Mouse (Mus musculus) lung, embryonic 14.5 days (tissue): ENCODE measurements around the gene Ano8. TPM values are rescaled to one million over a fixed set of nuclear protein-coding genes. Genes with fewer than 3 reads are reported as not detected.
"Not testable (repeated sequence)": the region's sequence is repeated elsewhere in the genome, so short reads cannot be mapped to it uniquely, and the experiment has no call there.

Experiments
- ATAC-seq: fragments of 200-750 bp; cut with Nextera tagmentation; 2 replicates; pipeline ENCODE4 v1.8.0; 2017; ENCODE audit warnings: mild to moderate bottlenecking, moderate TSS enrichment, moderate library complexity; ENCODE audit not compliant: insufficient read depth
- DNase-seq: peaks from one replicate; pipeline ENCODE4 v3.0.0-alpha.2; 2015
- H3K27ac ChIP-seq: fragments of 300-500 bp; sonication (generic); 2 replicates; pipeline ENCODE4 v1.5.1; 2014; ENCODE audit warnings: low read depth, mild to moderate bottlenecking, moderate library complexity
- H3K27me3 ChIP-seq: fragments of 300-500 bp; sonication (generic); 2 replicates; pipeline ENCODE4 v1.6.1; 2014; ENCODE audit warnings: low read length, control low read depth; ENCODE audit not compliant: insufficient read depth
- H3K36me3 ChIP-seq: fragments of 300-500 bp; sonication (generic); 2 replicates; pipeline ENCODE4 v1.6.1; 2014; ENCODE audit warnings: control low read depth; ENCODE audit not compliant: insufficient read depth
- H3K4me1 ChIP-seq: fragments of 300-500 bp; sonication (generic); 2 replicates; pipeline ENCODE4 v1.6.1; 2014; ENCODE audit warnings: antibody characterized with exemption, control low read depth; ENCODE audit not compliant: insufficient read depth
- H3K4me2 ChIP-seq: fragments of 300-500 bp; sonication (generic); 2 replicates; pipeline ENCODE4 v1.6.1; 2014; ENCODE audit warnings: mild to moderate bottlenecking
- H3K4me3 ChIP-seq: fragments of 300-500 bp; sonication (generic); 2 replicates; pipeline ENCODE4 v1.5.1; 2014; ENCODE audit warnings: low read depth, low read length
- H3K9ac ChIP-seq: fragments of 300-500 bp; sonication (generic); 2 replicates; pipeline ENCODE4 v1.6.1; 2014
- H3K9me3 ChIP-seq: fragments of 300-500 bp; sonication (generic); 2 replicates; pipeline ENCODE4 v1.6.1; 2016; ENCODE audit warnings: low read depth, low read length, control low read depth
- CTCF ChIP-seq: IDR thresholded peaks from 2 replicates; pipeline ENCODE4 v1.5.1; 2016; ENCODE audit warnings: antibody characterized with exemption, low read depth
- WGBS: fragments of 180-500 bp; shearing (Covaris S2); extraction: QIAGEN DNeasy Blood & Tissue Kit; methylation state at CpG from one replicate; pipeline ENCODE4 v1.1.7; 2014; 5-methylcytosine and 5-hydroxymethylcytosine counted together
- polyA plus RNA-seq: library from polyadenylated mRNA; unstranded; fragments of >200 nt; fragmentation: Nextera tagmentation; extraction: Ambion mirVana; gene quantifications from 2 replicates; pipeline ENCODE4 v1.2.1, GENCODE M21; 2014

Ano8 gene
- polyA plus RNA-seq, 1 experiment from 2014 or later, result 3.1 TPM

DNA sequence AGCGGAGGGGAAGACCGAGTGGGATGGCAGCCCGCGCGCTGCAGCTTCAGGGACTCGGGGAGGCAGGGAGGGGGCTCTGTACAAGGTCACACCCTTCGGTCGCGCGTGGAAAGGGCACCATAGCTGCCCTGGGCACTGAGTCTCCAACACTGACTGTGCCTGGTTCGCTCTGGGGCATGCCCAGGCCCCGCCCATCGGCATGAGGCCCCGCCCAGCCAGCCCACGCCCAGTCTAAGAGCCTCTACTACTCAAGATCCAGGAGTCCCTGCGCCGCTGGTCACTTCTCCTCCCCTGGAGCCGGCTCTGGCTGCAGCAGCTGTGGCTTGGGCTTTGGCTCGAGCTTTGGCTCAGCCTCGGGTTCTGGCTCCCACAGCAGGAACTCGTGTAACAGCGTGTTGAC is 28.9 kb downstream of the Ano8 start:
- H3K9ac ChIP-seq, result no peak overlapping the region
- H3K4me3 ChIP-seq, result no peak overlapping the region
- WGBS, result 42% methylated on average over 22 of the region's 22 CpGs
- H3K9me3 ChIP-seq, result no peaks in the 10 kb centered on the region
- H3K4me2 ChIP-seq, result no peak overlapping the region
- TF ChIP-seq CTCF, result no peak
- DNase-seq, result peak; percentile 16
- no peaks in the 10 kb centered on the region for H3K27me3 ChIP-seq
- H3K27ac ChIP-seq, result no peak overlapping the region
- no peaks in the 10 kb centered on the region; the same call in 1 of the 2 replicates for H3K4me1 ChIP-seq
- peaks cover 42% of the 10 kb centered on the region for H3K36me3 ChIP-seq
- ATAC-seq, result peak; percentile 6; the same call in 1 of the 2 replicates

- Histone ChIP-seq H3K9me3 (no peaks in the 10 kb centered on the region), H3K4me1 (no peaks in the 10 kb centered on the region), H3K4me3 (no peak overlapping the region), H3K36me3 (peaks cover 23% of the 10 kb centered on the region), H3K9ac (no peak overlapping the region), H3K4me2 (no peak overlapping the region), H3K27me3 (no peaks in the 10 kb centered on the region), H3K27ac (no peak overlapping the region)
- no peak for DNase-seq
- ATAC-seq, result no peak
- TF ChIP-seq CTCF, result no peak
- 74% methylated on average over 8 of the region's 8 CpGs for WGBS
Observed at GRCm38 (mm10) chr8:71454668-71455067, 31.1 kb downstream of the Ano8 start.

GRCm38 (mm10) chr8:71452669-71453068 is 33.1 kb downstream of the Ano8 start:
- ATAC-seq, result no peak
- no peak overlapping the region; the same call in 1 of the 2 replicates for H3K9ac ChIP-seq
- H3K4me3 ChIP-seq, result no peak overlapping the region
- H3K36me3 ChIP-seq, result peaks cover 10% of the 10 kb centered on the region
- no peak overlapping the region for H3K4me2 ChIP-seq
- H3K9me3 ChIP-seq, result no peaks in the 10 kb centered on the region
- 62% methylated on average over 2 of the region's 2 CpGs for WGBS
- no peak for DNase-seq
- no peak overlapping the region for H3K27ac ChIP-seq
- H3K4me1 ChIP-seq, result no peaks in the 10 kb centered on the region
- no peaks in the 10 kb centered on the region for H3K27me3 ChIP-seq
- no peak for TF ChIP-seq CTCF

GRCm38 (mm10) chr8:71451777-71452176 is 34.0 kb downstream of the Ano8 start:
- Histone ChIP-seq H3K4me3 (no peak overlapping the region), H3K27ac (no peak overlapping the region), H3K27me3 (no peaks in the 10 kb centered on the region), H3K9me3 (no peaks in the 10 kb centered on the region), H3K4me2 (no peak overlapping the region), H3K36me3 (peaks cover 3% of the 10 kb centered on the region; the same call in 1 of the 2 replicates), H3K4me1 (no peaks in the 10 kb centered on the region), H3K9ac (no peak overlapping the region)
- 49% methylated on average over 11 of the region's 11 CpGs for WGBS
- no peak for TF ChIP-seq CTCF
- ATAC-seq, result no peak
- DNase-seq, result no peak

DNA sequence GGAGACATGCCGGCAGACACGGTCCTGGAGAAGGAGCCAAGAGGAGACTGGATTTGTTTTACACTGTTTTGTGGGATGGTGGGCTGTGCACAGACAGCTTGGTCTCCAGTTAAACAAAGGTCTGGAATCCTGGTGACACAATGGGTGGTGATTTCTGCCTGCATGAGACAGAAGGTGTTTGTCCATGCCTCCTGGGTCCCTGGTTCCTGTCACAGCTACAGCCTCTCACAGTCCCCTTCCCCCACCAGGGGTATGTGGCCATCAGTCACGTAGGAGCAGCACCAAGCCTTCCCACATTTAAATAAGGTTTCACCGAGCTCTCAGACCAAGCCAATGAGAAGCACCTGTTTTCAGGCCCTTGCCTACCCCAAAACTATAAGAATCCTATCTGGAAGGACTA is 34.4 kb downstream of the Ano8 start:
- Histone ChIP-seq H3K9me3 (no peaks in the 10 kb centered on the region), H3K4me3 (no peak overlapping the region), H3K9ac (no peak overlapping the region), H3K4me2 (no peak overlapping the region), H3K4me1 (no peaks in the 10 kb centered on the region), H3K27ac (no peak overlapping the region), H3K36me3 (no peaks in the 10 kb centered on the region), H3K27me3 (no peaks in the 10 kb centered on the region)
- no peak for DNase-seq
- WGBS, result 65% methylated on average over 4 of the region's 4 CpGs
- no peak for TF ChIP-seq CTCF
- ATAC-seq, result no peak

GRCm38 (mm10) chr8:71445096-71445495 is 40.7 kb downstream of the Ano8 start:
- no peak overlapping the region for H3K27ac ChIP-seq
- no peaks in the 10 kb centered on the region for H3K4me1 ChIP-seq
- no peaks in the 10 kb centered on the region for H3K9me3 ChIP-seq
- no peak for TF ChIP-seq CTCF
- no peak overlapping the region for H3K4me2 ChIP-seq
- H3K27me3 ChIP-seq, result peaks cover 5% of the 10 kb centered on the region
- DNase-seq (no peak), ATAC-seq (no peak)
- H3K4me3 ChIP-seq, result no peak overlapping the region
- no peak overlapping the region for H3K9ac ChIP-seq
- 77% methylated on average over 7 of the region's 7 CpGs for WGBS
- no peaks in the 10 kb centered on the region for H3K36me3 ChIP-seq

DNA sequence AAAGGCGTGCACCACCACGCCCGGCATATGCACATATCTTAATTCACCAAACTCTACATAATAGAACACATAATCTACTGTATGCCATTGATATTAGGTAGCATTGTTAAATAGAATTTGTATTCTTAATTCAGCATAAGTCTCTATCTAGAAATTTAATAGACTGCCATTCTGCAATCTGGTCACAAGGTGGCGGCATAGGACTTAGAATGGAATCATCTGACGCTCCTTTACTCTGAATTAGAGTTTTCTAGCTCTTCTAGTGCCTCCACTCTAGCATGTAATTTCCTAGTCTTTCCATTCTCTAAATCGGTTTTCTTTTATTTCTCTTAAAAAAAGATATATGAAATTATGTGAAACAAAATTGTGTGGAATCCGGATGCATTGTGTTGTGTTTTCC is 44.4 kb downstream of the Ano8 start:
- 0 out of 2 replicates have a peak, but pooled peaks have one; percentile 21 for ATAC-seq
- Histone ChIP-seq H3K4me3 (no peak overlapping the region), H3K27ac (no peak overlapping the region), H3K4me2 (no peak overlapping the region), H3K9ac (no peak overlapping the region), H3K4me1 (no peaks in the 10 kb centered on the region), H3K9me3 (no peaks in the 10 kb centered on the region), H3K27me3 (peaks cover 5% of the 10 kb centered on the region), H3K36me3 (no peaks in the 10 kb centered on the region)
- peak; percentile 84 for TF ChIP-seq CTCF
- under 1% methylated on average over 7 of the region's 7 CpGs for WGBS
- DNase-seq, result peak; percentile 89

- H3K9ac ChIP-seq, result no peak overlapping the region
- ATAC-seq (no peak), DNase-seq (no peak)
- WGBS, result 51% methylated on average over 3 of the region's 3 CpGs
- H3K4me2 ChIP-seq, result no peak overlapping the region
- H3K9me3 ChIP-seq, result no peaks in the 10 kb centered on the region; the same call in 1 of the 2 replicates
- H3K4me3 ChIP-seq, result no peak overlapping the region
- peaks cover 3% of the 10 kb centered on the region for H3K27me3 ChIP-seq
- H3K36me3 ChIP-seq, result no peaks in the 10 kb centered on the region
- H3K27ac ChIP-seq, result no peak overlapping the region
- H3K4me1 ChIP-seq, result no peaks in the 10 kb centered on the region
- TF ChIP-seq CTCF, result no peak
Observed at GRCm38 (mm10) chr8:71437041-71437440, 48.7 kb downstream of the Ano8 start.

DNA sequence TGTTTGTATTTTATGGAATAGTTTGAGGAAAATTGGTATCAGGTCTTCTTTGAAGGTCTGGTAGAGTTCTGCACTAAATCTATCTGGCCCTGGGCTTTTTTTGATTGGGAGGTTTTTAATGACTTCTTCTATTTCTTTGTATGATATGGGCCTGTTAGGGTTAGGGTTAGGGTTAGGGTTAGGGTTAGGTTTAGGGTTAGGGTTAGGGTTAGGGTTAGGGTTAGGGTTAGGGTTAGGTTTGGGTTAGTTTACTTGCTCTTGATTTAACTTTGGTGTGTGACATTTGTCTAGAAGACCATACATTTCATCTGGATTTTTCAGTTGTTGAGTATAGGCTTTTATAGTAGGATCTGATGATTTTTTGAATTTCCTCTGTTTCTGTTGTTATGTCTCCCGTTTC is 52.8 kb downstream of the Ano8 start:
- H3K4me2 ChIP-seq, H3K27me3 ChIP-seq, H3K4me1 ChIP-seq, H3K9me3 ChIP-seq, H3K36me3 ChIP-seq, H3K4me3 ChIP-seq, DNase-seq, H3K27ac ChIP-seq, H3K9ac ChIP-seq, ATAC-seq: not testable (repeated sequence)
- WGBS, result 78% methylated on average over 1 of the region's 1 CpGs
